In genomic region chr5:100621876-100622508, GRCm38 (mm10) we compare ENCODE assay signal across 1 mouse cellular context.
TF ChIP-seq lines count a peak whose summit lies in the region.

No protein-coding gene starts in this region.

TF ChIP-seq in CH12.LX, 34 proteins besides CTCF, POLR2A, EP300 and RAD21 (continued from another document):
- TF ChIP-seq ZKSCAN1 (IDR thresholded peaks at IDR 0.05; ENCODE audit: borderline replicate concordance, low read depth, low read length) = no peak
- no peak for TF ChIP-seq POLR2AphosphoS2 (IDR thresholded peaks at IDR 0.05; ENCODE audit: low read depth, low read length)
- TF ChIP-seq TBP (conservative IDR thresholded peaks at IDR 0.05; ENCODE audit: low read depth, low read length) = 0 out of 2 replicates have a peak, but pooled peaks have one; percentile 19
- TF ChIP-seq MAFK (IDR thresholded peaks at IDR 0.05; ENCODE audit: insufficient replicate concordance, low read length) = peak; percentile 66; the same call in 1 of the 2 replicates
- TF ChIP-seq ZC3H11A (IDR thresholded peaks at IDR 0.05; ENCODE audit: low read depth, low read length) = no peak
- no peak for TF ChIP-seq E2F4 (IDR thresholded peaks at IDR 0.05; ENCODE audit: insufficient replicate concordance, low read depth, low read length)
TF ChIP-seq in CH12.LX: peak in this region for 19.
